Mouse (Mus musculus): ENCODE measurements around the gene Mapk8ip3.
"Not testable (repeated sequence)": the region's sequence is repeated elsewhere in the genome, so short reads cannot be mapped to it uniquely, and the experiment has no call there.

Mapk8ip3 gene

DNA sequence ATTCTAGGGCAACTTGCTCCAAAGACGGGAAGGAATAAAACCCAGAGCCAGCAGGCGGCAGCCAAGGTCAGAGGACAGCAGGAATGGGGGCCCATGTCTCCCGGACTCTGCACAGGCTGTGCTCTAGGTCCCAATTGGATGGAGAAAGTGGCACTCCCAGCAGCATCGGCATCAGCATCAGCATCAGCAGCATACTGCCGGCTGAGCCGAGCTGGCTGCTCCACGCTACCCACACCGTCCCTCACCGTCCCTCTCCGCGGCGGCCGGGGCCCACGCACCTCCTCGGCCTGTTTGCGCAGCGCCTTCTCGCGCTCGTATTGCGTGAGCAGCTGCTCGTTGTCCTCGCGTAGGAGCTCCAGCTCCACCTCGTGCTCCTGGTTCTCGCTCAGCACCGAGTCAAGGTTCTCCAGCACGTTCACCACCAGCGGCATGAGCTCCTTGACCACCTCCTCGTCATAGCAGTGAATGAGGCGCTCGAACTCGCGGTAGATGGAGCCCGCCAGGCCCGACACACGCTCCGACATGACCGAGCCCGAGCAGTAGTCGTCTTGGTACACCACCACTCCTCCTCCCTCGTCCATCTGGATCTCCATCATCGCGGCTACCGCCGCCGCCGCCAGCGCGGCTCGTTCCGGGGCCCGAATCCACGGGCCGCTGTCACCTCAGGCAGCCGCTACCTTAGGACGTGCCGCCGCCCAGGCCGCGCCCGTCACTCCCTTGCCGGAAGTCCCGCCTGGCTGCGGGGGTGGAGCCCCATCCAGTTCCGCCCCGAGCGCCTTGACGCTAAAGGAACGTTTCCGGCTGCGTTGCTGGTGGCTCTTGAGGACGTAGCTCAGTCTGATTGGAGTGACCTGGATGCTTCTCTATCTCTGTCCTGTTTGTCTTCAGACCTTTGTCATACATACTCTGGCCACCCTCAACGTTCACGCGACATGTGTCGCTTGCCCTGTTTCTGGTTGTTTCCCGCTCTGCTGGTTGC lies at the start of gene Mapk8ip3:
Mapk8ip3 (minus strand) TSS at position 719 of the 979 bp plus-strand sequence.
- in situ Hi-C loops (cut with MboI; ENCODE audit: unreplicated experiment in 2 of 2): loop anchor here (5.0 to 10.0 kb wide), 4 partner anchors 81 to 428 kb away; partner anchors contain the start of genes Cramp1l (in 2 of the 2), Ift140 (in 2 of the 2), Tpsb2 (in 1 of the 2) and Tpsg1 (in 1 of the 2)

DNA sequence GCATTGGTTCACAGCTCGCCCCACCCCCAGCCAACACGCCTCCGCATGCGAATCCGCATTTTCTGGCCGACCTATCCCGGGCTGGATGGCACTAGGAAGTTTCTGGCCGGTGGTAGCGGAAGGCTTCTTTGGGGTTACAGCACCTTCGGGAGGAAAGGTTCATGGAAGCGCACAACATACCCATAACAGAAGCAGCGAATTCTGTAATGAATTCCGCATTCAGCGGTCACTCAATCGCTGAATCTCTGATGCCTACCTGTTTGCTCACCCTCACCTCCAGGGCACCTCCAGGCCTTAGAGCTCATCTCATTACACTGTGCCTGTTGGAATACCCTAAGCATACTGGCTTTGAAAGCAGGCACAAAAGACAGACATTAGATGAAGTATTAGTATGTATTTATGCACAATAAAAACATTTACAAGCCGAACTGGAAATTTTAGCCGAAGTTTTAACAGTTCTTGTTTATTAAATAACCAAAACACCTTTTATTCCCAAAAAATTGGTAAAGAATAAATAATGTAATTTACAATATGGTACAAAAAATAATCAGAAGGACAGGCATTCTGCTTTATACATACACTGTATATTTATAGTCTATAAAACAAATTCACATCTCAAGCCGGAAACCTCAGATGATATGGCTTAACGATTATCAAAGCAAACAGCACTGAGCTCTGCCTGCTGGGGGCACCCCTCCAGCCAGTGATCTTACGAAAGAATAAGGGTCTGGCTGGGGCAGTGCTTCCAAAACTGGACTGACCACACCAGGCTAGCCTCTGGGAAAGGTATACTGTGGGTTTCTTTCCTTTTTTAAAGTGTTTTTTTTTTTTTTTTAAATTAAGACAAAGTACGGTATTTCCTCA lies 24.3 kb upstream of the Mapk8ip3 start:
- in situ Hi-C loops (cut with MboI; ENCODE audit: unreplicated experiment in 2 of 2): no loop called here

DNA sequence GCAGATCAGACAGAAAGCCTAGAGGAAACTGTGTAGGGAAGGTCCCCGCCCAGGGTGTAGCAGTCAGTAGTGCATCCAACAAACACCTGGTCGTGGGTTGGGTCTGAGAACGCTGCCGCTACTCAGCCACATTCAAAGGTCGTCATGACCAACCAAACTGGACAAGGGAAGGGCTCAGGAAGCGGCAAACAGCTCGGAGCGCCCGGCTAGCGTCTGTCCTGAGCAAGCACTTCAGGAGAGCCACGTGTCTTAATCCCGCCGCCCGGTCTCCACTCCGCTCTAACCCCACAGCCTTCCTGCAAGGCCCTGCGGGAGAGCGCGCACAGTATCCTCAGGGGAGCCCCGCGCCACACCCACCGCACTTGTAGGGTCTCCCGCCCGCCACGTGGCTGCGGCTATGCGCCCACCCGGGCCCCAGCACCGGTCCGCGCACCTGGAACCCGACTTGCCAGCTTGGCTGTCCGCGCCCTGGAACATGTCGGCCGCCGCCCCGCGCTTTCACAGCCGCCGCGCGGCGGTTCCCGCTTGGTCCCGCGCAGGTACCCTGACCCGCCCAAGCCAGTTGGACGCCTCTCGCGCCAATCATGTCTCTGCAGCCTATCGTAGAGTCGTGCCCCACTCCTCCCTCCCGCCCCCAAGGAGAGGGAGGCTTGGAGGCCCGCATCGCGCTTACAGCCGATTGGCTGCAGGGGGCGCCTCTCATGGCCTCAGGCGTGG lies 23.5 kb upstream of the Mapk8ip3 start, which contains the start of gene Jpt2:
Jpt2 (minus strand) TSS at position 555 of the 717 bp plus-strand sequence.
- in situ Hi-C loops (cut with MboI; ENCODE audit: unreplicated experiment in 2 of 2): no loop called here

DNA sequence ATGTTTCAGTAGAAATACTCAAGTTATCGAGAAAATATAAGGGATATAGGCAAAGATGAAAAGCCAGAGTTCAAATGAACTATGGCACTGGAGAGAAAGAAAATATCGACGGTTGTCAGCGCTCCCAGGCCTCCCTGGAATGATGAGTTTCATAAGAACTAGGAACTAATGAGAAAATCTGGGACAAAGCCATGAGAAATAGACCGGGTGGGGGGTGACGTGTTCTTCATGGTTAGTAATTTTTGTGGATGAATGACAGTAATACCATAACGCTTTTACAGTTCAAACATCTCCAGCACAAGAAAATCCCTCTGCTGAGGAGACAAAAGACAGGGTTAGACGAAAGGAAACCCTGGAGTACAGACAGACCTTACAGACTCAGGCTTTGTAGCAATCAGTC lies 22.6 kb upstream of the Mapk8ip3 start:
- in situ Hi-C loops (cut with MboI; ENCODE audit: unreplicated experiment in 2 of 2): no loop called here

DNA sequence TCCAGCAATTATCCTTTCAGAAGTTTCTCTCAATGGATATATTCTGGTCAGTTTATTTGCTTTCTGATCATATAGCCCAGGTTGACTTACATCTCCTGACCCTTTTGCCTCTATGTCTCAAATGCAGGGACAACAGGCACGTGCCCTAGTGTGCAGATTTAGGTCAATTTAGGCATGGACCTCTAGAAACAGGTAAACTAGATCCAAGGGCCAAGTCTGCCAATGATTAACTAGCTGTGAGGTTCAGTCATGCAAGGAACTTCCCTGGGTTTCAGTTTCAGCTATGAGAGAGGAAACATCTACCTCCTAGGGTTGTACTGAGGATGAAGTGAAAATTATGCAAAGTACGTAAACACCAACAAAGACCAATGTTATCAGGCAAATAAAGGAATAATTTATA lies 16.5 kb upstream of the Mapk8ip3 start:
- in situ Hi-C loops (cut with MboI; ENCODE audit: unreplicated experiment in 2 of 2): no loop called here

DNA sequence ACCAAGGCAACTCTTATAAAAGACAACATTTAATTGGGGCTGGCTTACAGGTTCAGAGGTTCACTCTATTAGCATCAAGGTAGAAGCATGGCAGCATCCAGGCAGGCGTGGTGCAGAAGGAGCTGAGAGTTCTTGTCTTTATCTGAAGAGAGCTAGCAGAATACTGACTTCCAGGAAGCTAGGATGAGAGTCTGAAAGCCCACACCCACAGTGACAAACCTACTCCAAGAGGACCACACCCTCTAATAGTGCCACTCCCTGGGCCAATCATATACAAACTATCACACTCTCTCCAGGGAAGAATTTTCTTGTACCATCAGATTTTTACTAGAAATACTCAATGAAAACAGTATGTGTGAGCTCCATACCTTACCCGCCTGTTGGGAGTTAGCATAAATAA lies 13.9 kb upstream of the Mapk8ip3 start:
- in situ Hi-C loops (cut with MboI; ENCODE audit: unreplicated experiment in 2 of 2): no loop called here

DNA sequence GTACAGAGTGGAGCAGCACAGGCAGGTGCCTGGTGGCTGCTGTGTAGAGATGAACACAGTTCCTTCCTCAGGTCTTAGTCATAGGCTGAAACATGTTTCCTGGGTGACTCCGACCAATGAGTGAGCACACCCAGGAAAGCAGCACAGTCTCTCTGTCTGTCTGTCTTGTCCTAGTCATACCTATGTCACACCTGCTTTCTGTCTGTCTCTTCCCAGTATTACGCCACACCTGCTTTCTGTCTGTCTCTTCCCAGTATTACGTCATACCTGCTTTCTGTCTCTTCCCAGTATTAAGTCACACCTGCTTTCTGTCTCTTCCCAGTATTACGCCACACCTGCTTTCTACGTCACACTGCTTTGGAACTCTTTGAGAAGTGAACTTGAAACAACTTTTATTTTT lies 11.4 kb upstream of the Mapk8ip3 start:
- in situ Hi-C loops (cut with MboI; ENCODE audit: unreplicated experiment in 2 of 2): no loop called here

DNA sequence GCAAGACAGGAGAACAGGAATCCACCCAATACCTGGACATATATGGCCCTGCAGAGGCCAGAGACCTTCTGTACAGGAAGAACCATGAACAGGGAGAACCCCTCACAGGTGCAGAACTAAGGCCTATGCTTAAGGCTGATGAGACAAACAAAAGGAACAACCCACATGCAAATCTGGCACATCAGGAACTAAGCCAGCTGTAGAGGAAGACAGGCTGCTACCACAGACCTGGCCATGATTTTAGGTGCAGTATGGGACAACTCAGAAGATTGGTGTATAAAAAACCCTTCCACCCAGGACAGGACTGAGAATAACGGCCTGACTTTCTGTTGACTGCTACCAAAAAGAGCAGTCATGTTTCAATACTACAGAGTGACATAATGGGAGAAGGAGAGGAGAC lies 6.8 kb upstream of the Mapk8ip3 start:
- in situ Hi-C loops (cut with MboI; ENCODE audit: unreplicated experiment in 2 of 2): not testable (repeated sequence)

DNA sequence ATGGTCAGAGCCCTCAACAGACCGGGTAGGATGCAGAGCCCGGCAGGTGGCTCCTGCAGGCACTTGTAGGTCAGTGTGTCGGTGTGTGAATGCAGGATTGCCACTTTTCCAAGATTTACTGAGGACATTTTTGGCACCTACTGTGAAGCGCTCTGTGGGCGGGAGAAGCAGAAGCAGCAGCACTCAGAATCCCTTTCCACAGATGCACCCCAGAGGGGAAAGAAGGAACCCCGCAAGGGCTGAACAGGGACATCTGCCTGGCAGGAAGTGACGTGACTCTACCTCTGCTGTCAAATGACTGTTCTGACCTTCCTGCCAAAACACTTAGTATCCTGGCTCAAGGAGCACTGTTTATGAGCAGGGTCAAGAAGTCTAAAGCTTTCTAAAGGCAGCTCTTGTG lies 6.3 kb upstream of the Mapk8ip3 start:
- in situ Hi-C loops (cut with MboI; ENCODE audit: unreplicated experiment in 2 of 2): no loop called here

DNA sequence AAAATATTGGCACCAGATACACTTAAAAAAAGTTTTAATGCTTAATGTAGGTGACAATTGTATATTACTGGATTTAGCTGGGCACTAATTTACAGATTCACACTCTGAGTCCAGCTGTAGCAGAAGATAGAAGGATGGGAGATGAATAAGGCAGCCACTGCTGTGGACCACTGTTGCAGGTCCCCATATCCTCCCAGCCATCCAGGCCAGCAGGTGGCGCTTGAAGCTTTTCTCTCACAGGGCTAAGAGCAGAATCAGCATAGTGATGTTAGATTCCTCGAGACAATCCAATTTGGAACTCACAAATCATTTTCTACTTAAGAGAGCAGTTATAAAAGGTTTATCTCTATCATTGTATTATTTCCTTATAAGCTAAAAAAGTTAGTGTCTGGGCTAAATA lies 5.7 kb upstream of the Mapk8ip3 start:
- in situ Hi-C loops (cut with MboI; ENCODE audit: unreplicated experiment in 2 of 2): not testable (repeated sequence)

DNA sequence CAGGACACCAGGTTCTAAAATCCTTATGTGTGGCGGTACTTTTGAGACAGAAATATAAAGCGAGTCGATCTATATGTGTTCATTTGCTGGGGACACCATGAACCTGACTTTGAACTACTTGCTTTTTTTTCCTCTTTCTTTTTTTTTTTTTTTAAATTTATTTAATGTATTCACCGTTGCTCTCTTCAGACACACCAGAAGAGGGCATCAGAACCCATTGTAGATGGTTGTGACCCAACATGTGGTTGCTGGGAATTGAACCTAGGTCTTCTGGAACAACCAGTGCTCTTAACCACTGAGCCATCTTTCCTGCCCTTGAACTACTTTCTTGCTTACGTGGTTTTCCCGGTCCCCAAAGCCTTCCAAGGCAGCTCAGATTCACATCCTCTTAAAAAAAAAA lies 489 bp upstream of the Mapk8ip3 start:
- in situ Hi-C loops (cut with MboI; ENCODE audit: unreplicated experiment in 2 of 2): loop anchor here (5.0 to 10.0 kb wide), 4 partner anchors 80 to 428 kb away; partner anchors contain the start of genes Cramp1l (in 2 of the 2), Ift140 (in 2 of the 2), Tpsb2 (in 1 of the 2) and Tpsg1 (in 1 of the 2)

DNA sequence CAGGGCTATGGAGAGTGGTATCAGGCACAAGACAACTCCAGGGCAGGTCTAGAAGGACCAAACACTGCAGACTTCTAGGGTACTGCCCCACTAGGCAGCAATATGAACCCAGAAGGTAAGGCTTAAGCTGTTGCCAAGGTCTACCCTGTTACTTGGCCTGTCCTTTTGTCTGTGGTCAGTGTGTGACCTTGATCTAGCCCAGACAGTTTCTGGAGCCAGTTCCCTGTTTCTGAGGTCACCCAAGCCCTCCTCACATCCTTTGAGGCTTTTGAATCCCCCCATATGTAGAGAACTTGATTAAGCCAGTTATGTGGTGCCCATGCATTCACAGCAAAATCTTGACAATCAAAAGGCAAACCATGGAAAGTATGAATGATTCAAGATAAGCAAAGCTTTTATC lies 1.1 kb downstream of the Mapk8ip3 start:
- in situ Hi-C loops (cut with MboI; ENCODE audit: unreplicated experiment in 2 of 2): loop anchor here (5.0 to 10.0 kb wide), 4 partner anchors 82 to 429 kb away; partner anchors contain the start of genes Cramp1l (in 2 of the 2), Ift140 (in 2 of the 2), Tpsb2 (in 1 of the 2) and Tpsg1 (in 1 of the 2)

DNA sequence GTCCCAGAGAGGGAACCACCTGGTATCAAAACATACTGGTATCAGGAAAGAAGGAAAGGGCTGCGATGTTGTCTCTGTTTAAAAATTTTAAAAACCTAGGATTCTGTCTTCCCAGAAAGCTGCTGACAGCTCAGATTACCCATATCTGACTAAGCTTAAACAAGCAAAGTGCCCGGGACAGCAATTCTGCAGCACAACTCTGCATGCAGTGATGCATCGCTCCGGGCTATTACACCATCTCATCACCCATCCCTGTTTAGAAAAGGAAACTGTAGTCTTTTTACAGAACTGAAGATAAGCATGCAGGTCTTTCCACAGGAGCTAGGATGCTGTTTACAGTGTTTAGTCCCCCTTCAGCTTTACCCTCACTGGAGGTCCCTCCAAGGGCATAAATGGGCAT lies 1.9 kb downstream of the Mapk8ip3 start:
- in situ Hi-C loops (cut with MboI; ENCODE audit: unreplicated experiment in 2 of 2): loop anchor here (5.0 to 10.0 kb wide), 4 partner anchors 82 to 430 kb away; partner anchors contain the start of genes Cramp1l (in 2 of the 2), Ift140 (in 2 of the 2), Tpsb2 (in 1 of the 2) and Tpsg1 (in 1 of the 2)

DNA sequence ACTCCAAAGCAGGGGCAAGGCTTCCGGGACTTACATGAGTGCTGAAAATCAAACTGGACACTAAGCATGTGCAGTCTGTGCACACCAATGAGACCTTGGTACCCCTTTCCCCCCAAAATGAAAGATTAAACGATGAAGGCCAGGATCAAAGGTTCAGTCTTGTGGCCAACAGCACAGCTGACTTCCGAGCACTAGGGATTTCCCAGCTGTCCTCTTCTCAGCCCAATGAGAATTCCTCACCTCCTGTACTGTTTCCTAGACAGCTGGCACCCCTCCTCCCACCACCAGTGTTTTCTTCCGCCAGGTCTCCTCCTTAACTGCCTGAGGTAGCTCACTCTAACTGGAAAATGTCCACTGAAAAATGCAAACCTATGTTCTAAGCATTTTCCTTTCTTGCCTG lies 3.6 kb downstream of the Mapk8ip3 start:
- in situ Hi-C loops (cut with MboI; ENCODE audit: unreplicated experiment in 2 of 2): loop anchor here in 1 of 2 experiments (10.0 kb wide), 1 partner anchor 432 kb away; the partner anchor contains the start of genes Tpsb2 and Tpsg1

DNA sequence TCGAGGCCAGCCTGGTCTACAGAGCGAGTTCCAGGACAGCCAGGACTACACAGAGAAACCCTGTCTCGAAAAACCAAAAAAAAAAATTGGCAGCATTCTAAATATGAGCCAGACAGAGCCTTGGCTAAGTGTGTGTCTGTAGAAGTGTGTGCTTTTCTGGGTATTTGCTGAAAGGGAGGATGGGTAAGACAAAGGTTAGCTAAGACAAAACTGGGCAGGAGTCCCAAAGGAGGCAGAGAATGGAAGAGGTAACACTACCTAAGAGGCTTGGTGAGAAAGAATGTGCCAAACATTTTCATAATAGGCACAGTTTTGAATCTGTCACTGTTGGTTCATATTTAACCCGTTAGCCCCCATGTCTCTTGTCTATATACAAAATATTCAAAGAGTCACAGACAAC lies 4.3 kb downstream of the Mapk8ip3 start:
- in situ Hi-C loops (cut with MboI; ENCODE audit: unreplicated experiment in 2 of 2): loop anchor here in 1 of 2 experiments (10.0 kb wide), 1 partner anchor 432 kb away; the partner anchor contains the start of genes Tpsb2 and Tpsg1

DNA sequence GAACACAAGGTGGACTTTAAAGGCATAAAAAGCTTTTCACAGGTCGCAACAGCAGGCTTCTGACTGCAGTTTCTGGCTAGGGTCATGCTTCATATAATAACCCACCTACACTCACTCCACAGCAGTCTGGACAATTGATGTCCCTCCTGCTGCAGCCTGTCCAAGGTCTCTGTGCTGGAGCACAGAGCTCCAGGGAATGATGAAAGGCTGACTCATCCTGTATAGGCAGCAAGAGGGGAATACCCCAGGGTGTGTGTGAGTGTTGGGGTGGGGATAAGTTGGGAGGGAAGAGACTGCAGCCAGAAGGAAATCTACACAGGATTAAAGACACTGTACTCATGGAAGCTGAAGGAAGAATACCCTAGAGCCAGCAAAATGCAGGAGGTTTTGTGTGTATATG lies 7.3 kb downstream of the Mapk8ip3 start:
- in situ Hi-C loops (cut with MboI; ENCODE audit: unreplicated experiment in 2 of 2): no loop called here

DNA sequence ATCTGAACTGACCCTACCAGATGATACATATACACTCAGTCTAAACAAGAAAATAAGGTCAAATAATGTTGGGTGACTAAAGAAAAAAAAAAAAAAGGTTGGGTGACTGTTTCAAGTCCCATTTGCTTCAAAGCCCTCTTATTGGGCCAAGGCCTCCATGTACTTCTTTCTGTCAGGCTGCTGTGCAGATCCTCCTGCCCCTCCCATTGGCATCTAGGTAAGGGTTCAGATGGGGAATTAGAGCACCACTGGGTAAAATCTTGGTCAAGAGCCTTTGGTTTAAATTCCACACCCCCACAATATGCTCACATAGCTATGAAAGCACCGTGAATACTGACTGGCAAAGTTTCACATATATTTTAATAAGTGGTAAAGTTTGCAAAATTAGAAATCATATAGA lies 13.5 kb downstream of the Mapk8ip3 start:
- in situ Hi-C loops (cut with MboI; ENCODE audit: unreplicated experiment in 2 of 2): no loop called here

DNA sequence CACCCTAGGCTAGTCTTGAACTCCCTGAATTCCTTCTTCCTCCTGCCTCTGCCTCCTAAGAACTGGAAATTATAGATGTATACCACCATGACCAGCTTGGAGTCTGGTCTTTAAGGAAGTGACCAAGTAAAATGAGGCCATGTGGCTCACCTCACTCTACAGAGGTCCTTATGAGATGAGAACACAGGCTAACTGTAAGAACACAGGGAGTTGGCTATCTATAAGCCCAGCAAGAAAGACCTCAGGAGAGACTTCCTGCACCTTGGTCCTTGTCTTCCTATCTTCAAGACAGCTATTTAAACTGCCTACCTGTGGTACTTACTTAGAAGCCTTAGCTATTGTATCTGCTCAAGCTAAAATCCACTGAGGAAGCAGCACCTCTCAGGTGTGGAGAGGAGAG lies 22.8 kb downstream of the Mapk8ip3 start:
- in situ Hi-C loops (cut with MboI; ENCODE audit: unreplicated experiment in 2 of 2): no loop called here

DNA sequence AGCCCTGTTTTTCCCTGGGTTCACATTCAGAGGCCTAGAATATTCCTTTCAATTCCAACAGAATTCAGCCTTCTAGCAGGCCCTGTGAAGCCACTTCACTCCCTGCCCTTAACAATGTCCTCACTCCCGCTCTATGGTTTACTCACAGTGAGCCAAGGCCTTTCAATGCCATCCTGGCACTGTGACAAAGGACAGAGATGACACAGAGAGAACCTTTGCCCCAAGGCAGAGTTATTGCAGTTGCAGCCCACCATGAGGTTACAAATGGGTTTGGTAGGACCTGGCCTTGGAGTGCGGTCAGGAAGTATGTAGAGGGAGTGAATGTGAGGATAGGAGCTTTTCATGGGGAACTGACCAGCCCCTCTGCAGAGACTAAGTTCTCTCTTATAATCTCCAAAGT lies 29.2 kb downstream of the Mapk8ip3 start:
- in situ Hi-C loops (cut with MboI; ENCODE audit: unreplicated experiment in 2 of 2): no loop called here

DNA sequence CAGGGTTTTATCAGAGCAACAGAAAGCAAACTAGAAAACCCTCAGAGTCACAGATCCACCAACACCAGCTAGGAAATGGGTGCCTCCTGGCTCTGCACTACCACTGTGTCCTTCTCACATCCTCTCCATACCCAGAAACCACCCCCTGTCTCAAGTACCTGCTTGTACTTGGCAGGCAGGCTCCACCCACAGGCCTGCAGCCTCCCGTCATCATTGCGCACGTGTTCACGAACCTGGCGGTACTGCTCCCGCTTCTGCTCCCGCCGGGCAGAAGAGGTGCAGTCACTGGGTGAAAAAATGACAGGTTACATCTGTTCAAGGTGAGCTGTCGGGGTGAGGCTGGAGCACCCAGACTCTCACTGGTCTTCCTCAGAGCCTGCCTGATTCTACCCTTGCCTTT lies 33.0 kb downstream of the Mapk8ip3 start:
- in situ Hi-C loops (cut with MboI; ENCODE audit: unreplicated experiment in 2 of 2): no loop called here
